Mouse (Mus musculus): Measurements from ENCODE around the gene Inpp5e. TPM values are rescaled to one million over a fixed set of nuclear protein-coding genes. Genes with fewer than 3 reads are reported as not detected.

Inpp5e gene
- total RNA-seq (2023), result 13.9 and 24.1 TPM in 2 replicates

DNA sequence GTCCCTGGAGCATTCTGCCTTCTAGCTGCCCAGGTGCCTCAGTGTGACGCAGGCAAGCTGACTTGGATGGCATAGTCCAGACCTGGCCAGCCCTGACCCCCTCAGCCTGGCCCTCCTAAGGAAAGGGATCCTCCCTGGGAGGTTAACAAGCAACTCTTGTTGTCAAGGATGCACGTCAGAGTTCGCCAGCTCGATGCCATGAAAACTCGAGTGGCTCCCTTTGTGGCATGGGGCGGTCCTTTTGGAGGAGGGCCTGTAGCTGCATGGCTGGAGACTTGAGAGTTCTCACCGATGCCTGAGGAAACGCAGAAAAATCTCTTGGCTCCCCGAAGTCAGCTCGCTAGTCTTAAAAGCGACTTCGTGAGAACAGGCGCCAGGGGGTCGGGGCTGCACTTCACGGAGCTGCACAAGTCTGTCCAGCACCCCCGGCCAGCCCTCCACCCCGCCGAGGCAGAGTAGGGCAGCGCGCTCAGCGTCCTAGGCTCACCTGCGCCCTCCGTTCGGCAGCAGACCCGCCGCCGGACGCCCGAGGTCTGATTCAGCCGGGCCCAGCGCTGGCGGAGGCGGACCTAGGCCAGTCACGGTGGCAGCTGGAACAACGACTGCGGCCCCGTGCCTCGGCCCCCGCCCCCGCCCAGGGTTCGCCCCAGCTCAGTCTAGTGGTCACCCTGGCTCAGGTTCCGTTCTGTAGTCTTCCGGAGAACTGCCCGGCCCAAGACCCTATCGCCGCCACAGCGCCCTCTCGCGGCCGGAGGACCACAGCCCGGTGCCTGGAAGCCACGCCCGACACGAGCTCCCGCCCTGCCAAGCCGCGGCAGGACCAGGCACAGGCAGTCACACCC, at the start of gene Inpp5e:
Gene Inpp5e, minus strand, starts transcription at position 689 of the 842 bp plus-strand sequence.

DNA sequence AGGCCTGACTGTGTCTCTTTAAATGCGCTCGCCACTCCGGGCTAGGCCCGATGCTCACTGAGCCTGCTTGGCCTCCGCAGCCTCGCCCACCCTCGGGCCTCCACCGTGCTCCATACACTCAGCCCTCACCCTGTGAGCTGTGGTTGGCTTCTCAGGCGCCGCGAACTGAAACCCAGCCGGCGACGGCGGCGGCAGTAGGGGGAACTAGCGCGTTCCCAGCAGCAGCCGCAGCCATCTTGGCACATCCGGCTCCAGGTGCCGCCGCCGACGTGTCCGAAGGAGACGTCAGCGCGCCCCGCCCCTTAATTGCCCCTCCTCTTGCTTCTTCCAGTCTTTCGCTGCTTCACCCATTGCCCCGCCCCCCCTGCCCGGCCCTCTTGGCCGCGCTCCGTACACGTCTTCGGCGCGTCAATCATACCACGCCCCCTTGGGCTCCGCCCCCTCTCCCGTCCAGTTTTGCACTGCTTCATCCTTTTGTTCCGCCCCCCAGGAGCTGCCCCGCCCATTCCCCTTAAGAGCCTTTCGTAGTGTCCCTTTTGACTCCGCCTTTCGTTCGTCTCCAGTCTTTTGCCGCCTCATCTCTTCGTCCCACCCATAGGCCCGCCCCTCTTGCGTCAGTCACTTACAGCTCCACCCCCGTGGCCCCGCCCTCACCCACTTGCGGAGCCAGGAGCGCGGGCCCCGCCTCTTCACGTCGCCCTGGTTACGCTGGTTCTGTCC, 36.1 kb upstream of the Inpp5e start, which contains the start of gene Sec16a:
Gene Sec16a, minus strand, starts transcription at position 271 of the 720 bp plus-strand sequence.

GRCm38 (mm10) chr2:26389154-26389690, 19.8 kb downstream of the Inpp5e start, which contains the start of the genes Entr1 and Pmpca:
TSS of gene Entr1 (minus strand) at chr2:26389316.
TSS of gene Pmpca (plus strand) at chr2:26389339.

GRCm38 (mm10) chr2:26380131-26380771, 28.8 kb downstream of the Inpp5e start, which contains the start of gene Snapc4:
TSS of gene Snapc4 (minus strand) at chr2:26380653.

GRCm38 (mm10) chr2:26360772-26361171, 48.2 kb downstream of the Inpp5e start, which contains the start of gene Card9:
TSS of gene Card9 (minus strand) at chr2:26360918.

DNA sequence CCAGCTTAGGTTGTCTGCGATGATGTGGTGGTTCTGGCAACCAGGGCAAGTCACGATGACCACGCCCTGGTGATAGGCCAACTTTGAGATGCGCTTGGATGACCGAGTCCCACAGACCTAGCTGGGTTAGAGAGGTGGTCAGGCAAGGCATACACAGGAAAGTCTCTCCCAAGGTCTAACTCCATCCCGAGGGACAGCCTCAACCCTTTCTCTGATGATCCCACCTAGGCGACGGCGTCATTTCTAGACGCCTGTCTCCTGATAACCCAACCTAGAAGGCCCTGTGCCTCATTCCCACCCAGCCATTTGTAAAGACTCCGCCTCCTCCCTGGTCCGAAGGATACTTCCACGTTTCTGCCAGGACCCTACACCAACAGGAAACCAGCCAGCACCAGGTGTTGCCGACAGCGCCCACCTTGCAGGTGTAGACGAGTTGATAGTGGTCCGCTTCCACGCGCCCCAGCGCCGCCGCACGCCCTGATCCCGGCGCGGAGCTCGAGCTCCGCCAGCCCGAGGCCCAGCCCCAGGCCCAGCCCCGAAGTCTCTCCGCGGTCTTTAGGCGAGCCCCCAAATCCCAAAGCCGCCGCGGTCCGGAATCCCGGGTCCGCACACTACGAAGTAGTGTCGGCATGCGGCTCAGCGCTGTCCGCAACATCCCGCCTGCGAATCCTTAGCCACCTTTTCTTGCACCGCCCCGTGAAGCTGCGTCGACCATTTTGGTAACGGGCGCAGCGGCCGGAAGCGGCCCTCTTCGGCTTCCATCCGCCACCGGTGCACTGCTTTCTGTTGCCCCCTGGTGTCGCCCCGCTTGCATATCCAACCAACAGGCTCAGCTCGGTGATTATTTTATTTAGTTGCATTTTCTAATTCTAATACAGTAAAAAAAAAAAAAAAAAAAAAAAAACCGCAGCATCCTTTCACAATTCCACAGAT, 57.4 kb downstream of the Inpp5e start, which contains the start of gene Dnlz:
Gene Dnlz, minus strand, starts transcription at position 753 of the 933 bp plus-strand sequence.

Other genes with a start within 250 kb of the Inpp5e start
- not detected in 2 replicates for gene Lhx3, start 200.9 kb downstream of the Inpp5e start, total RNA-seq (2023)
- gene Qsox2, start 171.7 kb downstream of the Inpp5e start, total RNA-seq (2023), result 1.7 and 2.0 TPM in 2 replicates
- not detected in 2 replicates for gene Ccdc187, start 114.6 kb downstream of the Inpp5e start, total RNA-seq (2023)
- 25.3 and 46.5 TPM in 2 replicates for gene Gpsm1, start 93.7 kb downstream of the Inpp5e start, total RNA-seq (2023)
- 3.6 and 3.8 TPM in 2 replicates for gene Dnlz, start 57.1 kb downstream of the Inpp5e start, total RNA-seq (2023)
- gene Card9, start 48.3 kb downstream of the Inpp5e start, total RNA-seq (2023), result 168 and 193 TPM in 2 replicates
- 11.2 and 22.6 TPM in 2 replicates for gene Snapc4, start 28.6 kb downstream of the Inpp5e start, total RNA-seq (2023)
- 91.6 and 110 TPM in 2 replicates for gene Entr1, start 19.9 kb downstream of the Inpp5e start, total RNA-seq (2023)
- gene Pmpca, start 19.9 kb downstream of the Inpp5e start, total RNA-seq (2023), result 53.3 and 70.5 TPM in 2 replicates
- gene Sec16a, start 36.0 kb upstream of the Inpp5e start, total RNA-seq (2023), result 54.5 and 65.3 TPM in 2 replicates
- 232 and 234 TPM in 2 replicates for gene Notch1, start 107.5 kb upstream of the Inpp5e start, total RNA-seq (2023)
- gene Egfl7, start 170.8 kb upstream of the Inpp5e start, total RNA-seq (2023), result 2.5 and 8.7 TPM in 2 replicates
- not detected in 2 replicates for gene Gm20532, start 177.4 kb upstream of the Inpp5e start, total RNA-seq (2023)
- 109 and 113 TPM in 2 replicates for gene Agpat2, start 195.2 kb upstream of the Inpp5e start, total RNA-seq (2023)
- gene Fam69b, start 219.3 kb upstream of the Inpp5e start, total RNA-seq (2023), result 0.88 and 1.7 TPM in 2 replicates

All from neutrophil, adult 65 days (primary cell).